Mouse (Mus musculus) heart, adult 11 months (tissue): Measurements from ENCODE around the gene Stard13.

Experiments used
- DNase-seq: peaks from one replicate; pipeline ENCODE4 v3.0.0; 2022

Gene Stard13

GRCm38 (mm10) chr5:151055426-151056090 lies 178.1 kb downstream of the Stard13 start:
- no peak for DNase-seq

GRCm38 (mm10) chr5:151054743-151055114 lies 178.9 kb downstream of the Stard13 start:
- no peak for DNase-seq

GRCm38 (mm10) chr5:151054100-151054742 lies 179.4 kb downstream of the Stard13 start:
- peak; percentile 30 for DNase-seq

- peak; percentile 64 for DNase-seq
These were observed 180.4 kb downstream of the Stard13 start for GRCm38 (mm10) chr5:151053190-151053589.

- peak; percentile 55 for DNase-seq
These were observed 181.3 kb downstream of the Stard13 start for GRCm38 (mm10) chr5:151052331-151052730.

- peak; percentile 95 for DNase-seq
These were observed 186.1 kb downstream of the Stard13 start for GRCm38 (mm10) chr5:151047488-151047887.

GRCm38 (mm10) chr5:151046917-151047316 lies 186.7 kb downstream of the Stard13 start:
- DNase-seq, result peak; percentile 95

GRCm38 (mm10) chr5:151046131-151046530 lies 187.5 kb downstream of the Stard13 start:
- peak; percentile 79 for DNase-seq

- peak; percentile 81 for DNase-seq
These were observed 190.7 kb downstream of the Stard13 start for GRCm38 (mm10) chr5:151042911-151043310.

- peak; percentile 86 for DNase-seq
These were observed 195.8 kb downstream of the Stard13 start for GRCm38 (mm10) chr5:151037871-151038270.

GRCm38 (mm10) chr5:151034715-151035512 lies 198.7 kb downstream of the Stard13 start:
- peak; percentile 82 for DNase-seq

GRCm38 (mm10) chr5:151028906-151029305 lies 204.7 kb downstream of the Stard13 start:
- DNase-seq, result peak; percentile 10

GRCm38 (mm10) chr5:151027171-151027570 lies 206.5 kb downstream of the Stard13 start:
- DNase-seq, result peak; percentile 16

- peak; percentile 91 for DNase-seq
These were observed 207.6 kb downstream of the Stard13 start for GRCm38 (mm10) chr5:151026069-151026468.

- DNase-seq, result no peak
These were observed 209.2 kb downstream of the Stard13 start for GRCm38 (mm10) chr5:151024483-151024882.

GRCm38 (mm10) chr5:151023461-151023860 lies 210.2 kb downstream of the Stard13 start:
- peak; percentile 96 for DNase-seq

- peak; percentile 13 for DNase-seq
These were observed 210.7 kb downstream of the Stard13 start for GRCm38 (mm10) chr5:151022939-151023338.

- no peak for DNase-seq
These were observed 211.6 kb downstream of the Stard13 start for GRCm38 (mm10) chr5:151022026-151022425.

- peak; percentile 92 for DNase-seq
These were observed 212.8 kb downstream of the Stard13 start for GRCm38 (mm10) chr5:151020831-151021230.

- DNase-seq, result peak; percentile 86
These were observed 213.4 kb downstream of the Stard13 start for GRCm38 (mm10) chr5:151020031-151020820.

GRCm38 (mm10) chr5:151018959-151019358 lies 214.7 kb downstream of the Stard13 start:
- DNase-seq, result no peak

- DNase-seq, result peak; percentile 64
These were observed 215.2 kb downstream of the Stard13 start for GRCm38 (mm10) chr5:151018450-151018849.
